Mouse (Mus musculus): Measurements from ENCODE around the gene Trim31. TPM values are rescaled to one million over a fixed set of nuclear protein-coding genes. Genes with fewer than 3 reads are reported as not detected.

Gene Trim31
- polyA plus RNA-seq, 1 experiment from 2014 or later = not detected

DNA sequence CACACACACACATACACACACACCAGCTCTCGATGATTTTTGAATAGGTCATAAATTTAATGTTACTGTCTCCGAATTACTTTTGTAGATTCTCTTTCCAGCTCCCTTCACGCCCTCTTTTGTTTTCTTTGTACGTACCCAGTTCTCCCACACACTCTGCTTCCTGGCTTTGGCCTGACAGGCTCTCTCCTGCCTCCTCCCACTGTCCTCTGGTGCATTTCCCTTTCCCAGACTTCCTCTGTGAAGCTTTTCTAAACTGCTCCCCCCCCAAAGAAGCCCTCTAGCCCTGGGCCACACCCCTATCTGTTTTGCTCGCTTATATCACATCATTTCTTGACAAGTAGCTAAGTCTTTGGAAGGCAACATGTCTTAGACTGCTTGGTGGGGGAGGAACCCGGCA, 32.3 kb downstream of the Trim31 start:
- Histone ChIP-seq H3K9me3 (no peaks in the 10 kb centered on the region), H3K36me3 (no peaks in the 10 kb centered on the region), H3K4me3 (no peak overlapping the region), H3K4me2 (replicated peaks) (no peak overlapping the region), H3K27me3 (0 out of 2 replicates have a peak, but pooled peaks cover 3% of the 10 kb centered on the region), H3K27ac (replicated peaks) (no peak overlapping the region), H3K4me1 (no peaks in the 10 kb centered on the region), H3K9ac (replicated peaks) (no peak overlapping the region)
- no peak for ATAC-seq (ENCODE audit: low FRiP score, low read depth)
- WGBS = 80% methylated on average over 6 of the region's 6 CpGs

DNA sequence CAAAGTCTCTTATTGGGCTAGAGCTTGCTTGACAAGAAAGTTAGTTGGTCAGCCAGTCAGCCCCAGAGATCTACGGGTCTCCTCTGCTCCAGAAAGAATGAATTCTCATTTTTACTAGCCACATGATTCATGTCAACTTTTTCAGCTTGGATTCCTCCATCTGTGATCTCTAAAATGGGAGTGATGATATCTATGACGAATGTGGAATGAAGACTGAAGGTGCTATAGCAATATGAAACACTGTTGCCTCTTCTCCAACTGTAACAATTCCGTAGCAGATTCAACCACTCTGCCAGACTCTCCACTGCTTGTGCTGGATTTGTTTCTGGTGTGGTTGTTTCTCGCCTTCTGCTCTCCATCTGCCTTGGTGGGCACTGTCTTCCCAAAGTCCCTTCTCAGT, 33.2 kb downstream of the Trim31 start:
- H3K9ac ChIP-seq (replicated peaks) = no peak overlapping the region
- H3K4me1 ChIP-seq = no peaks in the 10 kb centered on the region
- H3K27ac ChIP-seq (replicated peaks) = no peak overlapping the region
- no peak for ATAC-seq (ENCODE audit: low FRiP score, low read depth)
- no peak overlapping the region for H3K4me3 ChIP-seq
- WGBS = 87% methylated on average over 4 of the region's 4 CpGs
- no peaks in the 10 kb centered on the region for H3K9me3 ChIP-seq
- H3K27me3 ChIP-seq = 0 out of 2 replicates have a peak, but pooled peaks cover 3% of the 10 kb centered on the region
- H3K36me3 ChIP-seq = no peaks in the 10 kb centered on the region
- no peak overlapping the region for H3K4me2 ChIP-seq (replicated peaks)

DNA sequence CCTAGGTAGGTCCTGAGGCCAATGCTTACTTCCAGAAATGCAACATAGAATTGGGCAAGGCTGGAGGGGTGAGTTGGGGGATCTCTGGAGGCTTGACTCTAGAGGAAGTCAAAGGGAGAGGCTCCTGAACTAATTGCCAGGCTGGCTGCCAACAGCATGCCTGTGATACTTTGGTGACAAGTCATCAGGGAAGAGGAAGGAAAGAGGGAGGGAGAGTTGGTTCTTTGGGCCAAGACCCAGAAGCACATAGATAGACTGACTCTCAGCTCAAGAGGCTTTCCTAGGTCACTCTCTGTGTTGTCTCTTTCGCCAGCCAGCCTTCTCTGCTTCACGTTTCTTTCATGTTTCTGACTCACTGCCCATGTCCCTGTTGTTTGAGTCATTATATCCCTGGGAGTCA, 33.9 kb downstream of the Trim31 start:
- WGBS = 76% methylated on average over 2 of the region's 2 CpGs
- H3K27ac ChIP-seq (replicated peaks) = no peak overlapping the region
- no peak for ATAC-seq (ENCODE audit: low FRiP score, low read depth)

DNA sequence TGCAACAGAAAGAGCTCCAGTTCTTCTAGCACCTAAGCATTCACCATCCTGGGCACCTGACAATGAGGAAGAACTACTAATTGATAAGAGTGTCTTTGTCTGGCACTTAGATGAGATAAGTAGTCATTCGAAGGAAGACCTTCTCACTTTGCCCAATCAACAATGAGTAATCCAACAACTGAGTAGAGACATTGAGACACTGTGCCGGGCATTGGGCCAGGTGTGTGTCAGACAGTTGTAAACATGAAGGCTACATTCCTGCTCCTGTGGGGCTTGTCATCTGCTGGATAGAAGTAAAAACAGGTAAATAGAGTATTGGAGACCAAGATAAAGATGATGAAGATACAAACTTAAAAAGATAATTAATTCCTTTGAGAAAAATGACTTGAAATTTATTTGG, 40.1 kb downstream of the Trim31 start:
- H3K27ac ChIP-seq (replicated peaks) = no peak overlapping the region
- no peaks in the 10 kb centered on the region for H3K36me3 ChIP-seq
- H3K9ac ChIP-seq (replicated peaks) = no peak overlapping the region
- H3K4me1 ChIP-seq = peaks cover 4% of the 10 kb centered on the region
- no peaks in the 10 kb centered on the region for H3K9me3 ChIP-seq
- ATAC-seq (ENCODE audit: low FRiP score, low read depth) = no peak
- peaks cover 31% of the 10 kb centered on the region for H3K27me3 ChIP-seq
- no peak overlapping the region for H3K4me3 ChIP-seq
- no peak overlapping the region for H3K4me2 ChIP-seq (replicated peaks)
- 86% methylated on average over 2 of the region's 2 CpGs for WGBS

More for the DNA sequence above, 33.9 kb downstream of the Trim31 start:
- no peak overlapping the region for H3K4me2 ChIP-seq (replicated peaks)
- 0 out of 2 replicates have a peak, but pooled peaks cover 3% of the 10 kb centered on the region for H3K27me3 ChIP-seq
- no peak overlapping the region for H3K4me3 ChIP-seq
- H3K36me3 ChIP-seq = no peaks in the 10 kb centered on the region
- no peak overlapping the region for H3K9ac ChIP-seq (replicated peaks)
- H3K4me1 ChIP-seq = no peaks in the 10 kb centered on the region
- no peaks in the 10 kb centered on the region for H3K9me3 ChIP-seq

DNA sequence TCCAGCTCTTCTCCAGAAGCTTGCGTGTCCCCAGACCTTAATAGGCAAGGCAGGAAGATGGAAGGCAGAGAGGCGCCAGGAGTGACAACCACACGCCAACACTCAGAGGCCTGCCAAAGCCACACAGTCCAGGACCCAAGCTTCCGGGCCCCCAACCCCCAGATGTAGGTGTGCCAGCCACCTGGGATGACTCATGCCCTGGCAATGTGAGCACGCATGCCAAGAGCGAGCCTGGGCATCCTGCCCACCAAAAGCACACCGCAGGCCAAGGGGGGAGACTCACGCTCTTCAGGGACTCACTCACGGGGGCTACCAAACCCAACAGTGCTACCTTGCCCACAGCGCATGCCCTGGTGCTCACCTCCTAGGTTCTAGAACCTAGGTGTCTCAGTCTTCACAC, 44.5 kb downstream of the Trim31 start:
- Histone ChIP-seq H3K4me1 (peaks cover 11% of the 10 kb centered on the region), H3K4me2 (replicated peaks) (peak overlapping the region; percentile 55), H3K36me3 (no peaks in the 10 kb centered on the region), H3K9ac (replicated peaks) (no peak overlapping the region), H3K9me3 (no peaks in the 10 kb centered on the region), H3K4me3 (peak overlapping the region; percentile 36), H3K27me3 (peaks cover 67% of the 10 kb centered on the region), H3K27ac (replicated peaks) (no peak overlapping the region)
- WGBS = 63% methylated on average over 10 of the region's 10 CpGs
- ATAC-seq (ENCODE audit: low FRiP score, low read depth) = no peak

DNA sequence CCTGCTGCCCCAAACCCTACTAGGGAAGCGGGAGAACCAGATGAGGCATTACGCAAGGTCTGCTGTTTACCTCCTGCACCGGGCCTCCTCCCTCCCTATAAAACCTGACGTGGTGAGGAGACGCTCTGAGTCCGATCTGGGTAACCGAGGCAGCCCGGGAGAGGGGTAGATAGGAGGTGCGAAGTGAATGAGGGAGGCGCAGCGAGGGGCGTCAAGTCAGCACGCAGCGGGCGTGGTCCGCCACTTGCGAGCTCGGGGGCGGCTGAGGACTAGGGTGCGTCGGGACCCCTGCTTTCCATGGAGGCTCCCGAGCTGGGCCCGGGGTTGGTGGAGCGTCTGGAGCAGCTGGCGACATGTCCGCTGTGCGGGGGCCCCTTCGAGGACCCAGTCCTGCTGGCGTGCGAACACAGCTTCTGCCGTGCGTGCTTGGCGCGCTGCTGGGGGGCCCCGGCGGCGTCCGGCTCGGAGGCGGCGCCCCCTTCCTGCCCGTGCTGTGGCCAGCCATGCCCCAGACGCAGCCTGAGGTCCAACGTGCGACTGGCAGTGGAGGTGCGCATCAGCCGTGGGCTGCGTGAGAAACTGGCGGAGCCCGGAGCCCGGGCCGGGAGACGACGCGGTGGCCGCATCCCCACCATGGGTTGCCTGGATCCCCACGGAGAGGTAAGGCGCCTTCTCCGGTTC, 45.0 kb downstream of the Trim31 start, which contains the start of gene Rnf39:
Gene Rnf39 (plus strand): TSS at position 128 of the 681 bp plus-strand sequence.
- no peak within 1 kb of the TSS for H3K27ac ChIP-seq (replicated peaks)

DNA sequence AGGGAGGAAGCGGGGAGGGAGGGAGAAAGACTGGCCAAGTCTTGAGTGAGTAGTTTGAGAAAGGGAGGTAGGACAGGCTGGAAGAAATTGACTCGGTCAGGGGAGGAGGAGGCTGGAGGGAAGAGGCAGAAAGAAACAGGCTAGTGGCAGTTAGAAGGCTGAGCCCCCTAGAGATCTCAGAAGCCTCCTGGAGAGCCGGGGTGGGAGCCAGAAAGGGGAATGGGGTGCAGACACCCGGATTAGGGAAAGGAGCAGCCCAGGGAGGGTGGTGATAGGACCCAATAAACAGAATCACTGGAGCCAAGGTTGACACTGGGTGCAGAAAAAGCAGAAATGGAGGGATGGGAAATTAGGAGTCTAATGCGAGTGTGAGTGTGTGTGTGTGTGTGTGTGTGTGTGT, 45.8 kb downstream of the Trim31 start:
- ATAC-seq (ENCODE audit: low FRiP score, low read depth) = no peak
- Histone ChIP-seq H3K36me3 (peaks cover under 1% of the 10 kb centered on the region), H3K27ac (replicated peaks) (no peak overlapping the region), H3K9me3 (no peaks in the 10 kb centered on the region), H3K9ac (replicated peaks) (no peak overlapping the region), H3K4me2 (replicated peaks) (peak overlapping the region; percentile 55; the same call in 1 of the 2 replicates), H3K4me3 (no peak overlapping the region), H3K27me3 (peaks cover 67% of the 10 kb centered on the region), H3K4me1 (peaks cover 16% of the 10 kb centered on the region)
- 30% methylated on average over 5 of the region's 5 CpGs for WGBS

More for the DNA sequence above, 45.0 kb downstream of the Trim31 start, which contains the start of gene Rnf39:
- Histone ChIP-seq H3K4me3 (peak within 1 kb of the TSS; percentile 36), H3K27me3 (peaks cover 67% of the 10 kb centered on the region), H3K9ac (replicated peaks) (peak within 1 kb of the TSS; percentile 34; the same call in 1 of the 2 replicates), H3K4me2 (replicated peaks) (peak within 1 kb of the TSS; percentile 55), H3K36me3 (no peaks in the 10 kb centered on the region), H3K4me1 (peaks cover 16% of the 10 kb centered on the region), H3K9me3 (no peaks in the 10 kb centered on the region)
- WGBS = 4% methylated on average over 56 of the region's 59 CpGs
- no peak for ATAC-seq (ENCODE audit: low FRiP score, low read depth)

DNA sequence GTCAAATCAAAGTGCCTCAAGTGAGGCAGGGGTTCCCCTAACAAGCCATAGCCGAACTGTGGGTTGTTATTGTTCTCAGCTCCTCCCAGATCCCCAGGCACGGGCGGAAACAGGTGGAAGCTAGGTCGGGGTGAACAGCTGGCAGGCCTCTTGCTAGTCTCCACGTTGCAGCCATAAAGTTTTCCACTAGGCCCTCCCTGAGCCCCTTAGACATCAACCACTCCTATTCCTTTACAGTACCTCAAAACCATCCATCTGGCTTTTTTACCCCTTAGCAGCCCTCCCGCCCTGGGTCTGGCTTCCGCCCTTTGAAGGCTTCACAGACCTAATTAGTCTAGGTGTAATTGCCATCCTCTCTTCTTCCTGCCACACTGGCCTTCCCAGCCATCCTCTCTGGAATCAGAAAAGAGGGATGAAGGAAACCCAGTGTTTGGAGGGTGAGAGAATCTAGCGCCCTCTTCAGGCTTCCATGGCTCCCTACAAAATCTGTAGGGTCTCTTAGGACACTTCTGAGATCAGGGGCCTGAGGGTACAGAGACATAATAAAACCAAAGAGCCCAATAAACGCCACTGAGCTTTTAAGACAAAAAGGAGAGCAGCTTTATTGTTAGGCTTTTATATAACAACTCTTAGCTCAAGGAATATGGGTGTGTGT, 46.3 kb downstream of the Trim31 start:
- no peak for ATAC-seq (ENCODE audit: low FRiP score, low read depth)
- H3K4me2 ChIP-seq (replicated peaks) = no peak overlapping the region
- no peaks in the 10 kb centered on the region for H3K9me3 ChIP-seq
- WGBS = 28% methylated on average over 9 of the region's 9 CpGs
- no peak overlapping the region for H3K4me3 ChIP-seq
- H3K36me3 ChIP-seq = peaks cover 6% of the 10 kb centered on the region
- H3K4me1 ChIP-seq = peaks cover 16% of the 10 kb centered on the region
- peaks cover 61% of the 10 kb centered on the region for H3K27me3 ChIP-seq
- H3K9ac ChIP-seq (replicated peaks) = no peak overlapping the region
- no peak overlapping the region for H3K27ac ChIP-seq (replicated peaks)

DNA sequence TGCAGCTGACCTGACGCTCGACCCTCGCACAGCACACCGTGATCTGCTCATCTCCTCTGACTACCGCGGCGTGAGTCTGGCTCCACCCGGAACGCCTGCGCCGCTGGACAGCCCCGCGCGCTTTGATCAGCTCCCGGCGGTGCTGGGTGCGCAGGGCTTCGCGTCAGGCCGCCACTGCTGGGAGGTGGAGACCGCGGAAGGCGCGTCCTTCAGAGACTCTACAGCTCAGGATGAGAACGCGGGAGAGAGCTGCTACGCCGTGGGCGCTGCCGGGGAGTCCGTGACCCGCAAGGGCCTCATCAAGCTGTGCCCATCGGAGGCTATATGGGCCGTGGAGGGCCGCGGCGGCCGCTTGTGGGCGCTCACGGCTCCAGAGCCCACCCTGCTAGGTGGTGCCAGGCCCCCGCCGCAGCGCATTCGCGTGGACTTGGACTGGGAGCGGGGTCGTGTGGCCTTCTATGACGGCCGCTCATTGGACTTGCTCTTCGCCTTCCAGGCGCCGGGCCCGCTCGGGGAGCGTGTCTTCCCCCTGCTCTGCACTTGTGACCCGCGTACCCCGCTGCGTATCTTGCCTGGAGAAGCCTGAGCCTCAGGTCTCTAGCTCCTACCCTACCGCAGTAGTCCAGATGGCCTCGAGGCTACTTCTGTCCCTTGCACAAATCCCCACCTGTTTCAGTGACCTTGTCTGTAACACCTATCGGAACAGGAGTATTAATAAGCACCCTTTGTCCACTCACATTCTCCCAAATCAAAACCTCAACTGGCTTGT, 49.3 kb downstream of the Trim31 start:
- Histone ChIP-seq H3K27me3 (peaks cover 44% of the 10 kb centered on the region), H3K9ac (replicated peaks) (peak overlapping the region; percentile 81), H3K27ac (replicated peaks) (peak overlapping the region; percentile 56), H3K4me3 (peak overlapping the region; percentile 55), H3K9me3 (no peaks in the 10 kb centered on the region), H3K36me3 (peaks cover 12% of the 10 kb centered on the region), H3K4me1 (peaks cover 24% of the 10 kb centered on the region), H3K4me2 (replicated peaks) (peak overlapping the region; percentile 94)
- peak; percentile 41 for ATAC-seq (ENCODE audit: low FRiP score, low read depth)
- WGBS = 1% methylated on average over 62 of the region's 62 CpGs

DNA sequence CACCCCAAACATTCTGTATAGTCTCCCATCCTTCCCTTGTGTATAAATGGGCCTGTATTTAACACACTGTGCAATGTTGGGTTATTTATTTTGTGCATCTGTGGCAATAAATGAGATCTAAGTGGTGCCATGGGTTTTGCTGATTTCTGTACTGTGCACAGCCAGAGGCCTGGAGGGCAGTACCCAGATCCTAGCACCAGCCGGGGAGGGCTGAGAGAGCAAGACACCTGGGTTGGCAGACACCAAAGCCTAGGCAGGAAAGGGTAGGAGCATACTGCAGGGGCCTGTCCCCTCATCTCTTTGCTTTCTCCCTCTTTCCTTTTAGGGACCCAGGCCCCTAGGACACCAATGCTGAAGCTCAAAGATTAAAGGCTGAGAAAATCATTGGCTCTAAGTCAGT, 50.4 kb downstream of the Trim31 start:
- no peak for ATAC-seq (ENCODE audit: low FRiP score, low read depth)
- Histone ChIP-seq H3K9ac (replicated peaks) (no peak overlapping the region), H3K4me3 (no peak overlapping the region), H3K4me1 (peaks cover 17% of the 10 kb centered on the region), H3K4me2 (replicated peaks) (no peak overlapping the region), H3K27me3 (peaks cover 33% of the 10 kb centered on the region), H3K27ac (replicated peaks) (no peak overlapping the region), H3K36me3 (peaks cover 12% of the 10 kb centered on the region), H3K9me3 (no peaks in the 10 kb centered on the region)
- 81% methylated on average over 1 of the region's 1 CpGs for WGBS

DNA sequence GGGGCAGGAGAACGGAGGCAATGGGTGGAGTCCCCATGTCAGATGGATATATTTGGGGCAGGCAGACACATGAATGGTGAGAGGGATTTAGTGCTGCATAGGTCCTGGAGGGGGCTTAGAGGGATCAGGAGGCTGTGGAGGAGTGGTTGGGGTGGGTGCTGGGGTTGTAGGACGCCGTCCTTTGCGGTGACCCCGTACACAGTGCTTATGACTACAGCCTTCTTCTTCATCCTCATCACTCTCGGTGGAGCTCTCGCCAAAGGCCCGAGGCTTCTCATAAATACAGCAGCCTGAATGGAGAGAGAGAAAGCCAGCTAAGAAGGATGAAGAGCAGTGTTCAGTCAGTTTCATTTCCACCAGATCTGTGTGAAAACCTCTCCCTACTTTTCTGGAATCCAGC, 51.3 kb downstream of the Trim31 start:
- Histone ChIP-seq H3K36me3 (peaks cover 12% of the 10 kb centered on the region), H3K27me3 (peaks cover 23% of the 10 kb centered on the region), H3K9ac (replicated peaks) (no peak overlapping the region), H3K27ac (replicated peaks) (no peak overlapping the region), H3K4me2 (replicated peaks) (no peak overlapping the region), H3K4me1 (peaks cover 15% of the 10 kb centered on the region), H3K4me3 (no peak overlapping the region), H3K9me3 (no peaks in the 10 kb centered on the region)
- ATAC-seq (ENCODE audit: low FRiP score, low read depth) = no peak
- WGBS = 87% methylated on average over 8 of the region's 8 CpGs

Data from midbrain, embryonic 12.5 days (tissue).